Mouse (Mus musculus) left cerebral cortex, postnatal 36 days (tissue): ENCODE results near the gene Cideb. TPM values are rescaled to one million over a fixed set of nuclear protein-coding genes. Genes with fewer than 3 reads are reported as not detected.

ENCODE experiments used
- DNase-seq, 2 experiments: peaks; one replicate each; pipeline ENCODE4 v3.0.0; 2021 to 2022; ENCODE audit warnings: low spot score in 2 of 2, mixed read lengths in 1 of 2
- intact Hi-C: fragments of 180-260 bp; cut with DNase I; formaldehyde crosslinking; loops from one replicate; pipeline ENCODE4 v1.15.1; 2025
- total RNA-seq, 2 experiments: library from RNA; stranded (reverse); gene quantifications; 2 replicates each; pipeline ENCODE4 v1.2.3; 2021

Gene Cideb
- total RNA-seq, 2 experiments from 2014 or later, result 2.5 to 3.0 TPM

DNA sequence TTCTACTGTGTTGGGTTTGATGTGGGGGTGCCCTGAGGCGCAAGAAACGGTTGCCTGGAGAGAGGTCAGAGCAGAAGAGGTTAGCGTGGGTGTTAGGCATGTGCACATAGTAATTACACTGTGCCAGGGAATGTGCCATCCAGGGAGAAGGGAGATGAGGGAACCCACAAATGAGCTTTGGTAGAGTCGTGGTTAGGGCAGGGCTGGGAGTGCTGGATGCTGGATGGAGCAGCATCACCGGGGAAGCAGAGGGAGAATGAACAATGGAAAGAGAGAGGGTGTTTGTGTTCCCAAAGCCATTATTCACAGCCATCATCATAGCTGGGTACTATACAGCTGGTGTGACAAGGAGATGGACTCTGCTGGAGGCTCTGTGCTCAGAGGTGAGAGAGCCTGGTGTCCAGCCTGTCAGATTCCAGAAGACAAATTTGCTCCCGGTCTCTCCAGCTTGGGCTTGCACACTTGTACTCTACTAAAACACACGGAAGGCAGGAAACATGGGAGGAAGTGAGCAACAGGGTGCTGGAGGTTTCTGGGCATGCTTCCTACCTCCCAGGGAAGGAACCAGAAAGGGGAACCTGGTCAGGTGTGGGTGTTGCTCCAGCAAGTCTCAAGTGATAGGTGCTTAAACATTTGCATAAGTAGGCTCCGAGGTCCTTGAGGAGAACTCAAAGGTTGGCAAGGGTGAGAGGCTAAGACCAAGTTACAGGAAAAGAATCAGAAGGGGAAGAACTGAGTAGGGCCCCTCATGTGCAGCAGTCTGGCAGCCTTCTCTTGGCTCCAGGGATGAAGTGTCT is 30.2 kb downstream of the Cideb start:
- intact Hi-C loops, result no loop called here
- DNase-seq, result no peak

DNA sequence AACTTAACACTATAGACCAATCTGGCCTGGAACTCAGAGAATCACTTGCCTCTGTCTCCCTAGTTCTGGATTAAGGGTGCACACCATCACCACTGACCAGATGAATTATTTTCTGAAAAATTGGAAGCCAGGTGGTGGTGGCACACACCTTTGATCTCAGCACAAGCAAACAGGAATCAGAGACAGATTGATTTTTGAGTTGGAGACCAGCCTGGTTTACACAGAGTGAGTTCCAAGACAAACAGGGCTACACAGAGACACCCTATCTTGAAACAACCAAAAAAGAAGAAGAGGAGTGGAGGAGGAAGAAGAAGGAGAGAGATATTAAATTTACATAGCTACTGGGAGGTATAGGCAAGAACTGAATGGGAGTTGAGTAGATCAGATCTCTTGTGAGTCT is 32.0 kb downstream of the Cideb start:
- intact Hi-C loops, result no loop called here
- DNase-seq, result no peak

DNA sequence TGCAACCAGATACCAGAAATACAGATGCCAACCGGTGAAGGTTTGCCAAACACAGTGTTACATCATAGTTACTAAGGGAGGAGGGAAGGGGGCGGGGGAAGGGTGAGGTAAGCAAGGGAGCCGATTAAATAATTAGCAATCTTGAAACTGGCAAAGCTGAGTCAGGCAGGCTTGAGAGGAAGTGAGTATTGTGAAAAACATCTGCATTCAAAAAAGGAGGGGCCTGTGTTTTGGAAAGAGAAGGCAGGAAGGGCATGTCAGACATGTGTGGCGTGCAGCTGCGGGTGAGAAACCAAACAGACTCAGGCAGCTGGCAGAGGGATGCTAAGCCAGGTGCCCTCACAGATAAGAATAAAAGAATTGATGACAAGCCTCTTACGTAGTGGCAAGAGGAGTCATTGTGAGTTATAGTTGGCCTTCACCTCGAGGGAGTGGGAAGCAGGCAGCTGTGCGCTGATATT is 33.8 kb downstream of the Cideb start:
- intact Hi-C loops, result no loop called here

DNA sequence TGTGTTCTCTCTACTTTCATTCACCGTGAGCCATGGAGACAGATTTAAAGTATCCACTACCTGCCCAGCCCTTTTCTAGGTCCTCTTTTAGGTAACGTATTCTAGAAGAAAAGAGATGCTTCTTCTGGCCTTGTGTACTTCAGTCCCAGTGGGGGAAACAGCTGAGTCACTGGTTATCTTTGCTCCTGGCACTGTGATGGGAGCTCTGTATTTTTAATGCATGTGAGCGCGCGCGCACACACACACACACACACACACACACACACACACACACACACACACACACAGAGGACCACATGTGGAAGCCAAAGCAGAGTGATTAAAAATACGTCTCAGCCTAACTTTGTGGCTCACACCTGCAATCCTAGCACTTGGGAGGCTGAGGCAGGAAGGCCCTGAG is 34.8 kb downstream of the Cideb start:
- no peak for DNase-seq
- intact Hi-C loops, result loop anchor here (2.0 kb wide), 1 partner anchor 41 kb away; no protein-coding TSS in a partner anchor

More for the DNA sequence above, 33.8 kb downstream of the Cideb start:
- DNase-seq, result no peak

DNA sequence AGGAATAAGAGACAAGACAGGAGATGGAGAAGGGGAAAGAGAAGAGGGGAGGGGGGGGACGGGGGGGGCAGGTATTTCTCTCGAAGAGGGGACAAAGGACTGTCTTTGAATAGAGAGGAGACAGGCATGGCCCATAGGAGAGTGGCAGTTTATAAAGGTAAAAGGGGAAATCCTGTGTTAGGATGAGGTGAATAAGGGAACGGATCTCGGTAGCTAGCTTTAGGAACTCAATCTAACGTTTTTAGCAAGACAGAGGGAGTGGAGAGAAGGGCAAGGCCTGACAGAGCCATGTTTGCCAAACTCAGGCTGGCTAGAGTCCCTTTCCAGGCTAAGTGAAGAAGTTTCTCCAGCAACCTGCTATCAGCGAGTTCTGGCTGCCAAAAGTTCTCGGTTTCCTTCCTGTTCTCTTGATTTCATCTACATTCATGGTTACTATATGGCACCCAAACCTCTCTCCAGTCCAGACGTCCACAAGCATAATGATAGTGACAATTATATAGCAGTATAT is 35.8 kb downstream of the Cideb start:
- DNase-seq, result no peak
- intact Hi-C loops, result loop anchor here (2.0 kb wide), 1 partner anchor 40 kb away; no protein-coding TSS in a partner anchor

DNA sequence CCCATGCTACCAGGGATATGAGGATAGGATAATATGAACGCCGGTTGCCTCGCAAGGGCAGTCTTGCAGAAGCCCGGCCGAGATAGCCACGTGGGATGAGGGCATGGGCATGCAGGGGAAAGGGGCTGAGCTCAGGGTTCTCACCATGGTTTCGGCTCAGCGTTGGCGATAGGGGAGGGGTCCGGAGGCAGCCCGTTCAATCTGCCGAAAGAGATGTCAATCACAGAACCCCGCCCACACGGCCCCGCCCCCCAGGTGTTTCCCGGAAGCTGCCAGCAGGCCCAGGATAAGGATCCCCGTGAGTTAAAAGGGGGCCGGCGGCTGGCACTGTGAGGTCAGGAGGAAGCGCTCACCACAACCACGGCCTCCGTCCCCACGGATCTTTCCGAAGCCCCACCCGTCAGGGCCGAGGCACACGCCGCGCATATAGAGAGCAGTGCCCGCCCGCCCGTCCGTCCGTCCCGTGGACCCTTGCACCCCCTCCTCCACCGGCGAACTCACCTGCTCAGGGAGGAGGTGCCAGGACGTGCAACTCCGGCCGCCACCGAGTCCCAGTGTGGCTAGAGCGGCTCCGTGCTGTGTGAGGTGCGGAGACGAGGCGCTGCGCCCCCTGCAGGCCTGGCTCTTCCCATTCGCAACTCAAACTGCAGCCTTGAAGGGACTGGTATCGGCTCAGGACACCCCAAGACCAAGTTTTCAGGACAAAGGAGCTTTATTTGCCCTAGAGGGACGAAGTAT is 36.4 kb downstream of the Cideb start, which contains the start of gene Rabggta:
Gene Rabggta (minus strand): TSS at position 564 of the 738 bp plus-strand sequence.
- intact Hi-C loops, result loop anchor here (2.0 kb wide), 1 partner anchor 39 kb away; no protein-coding TSS in a partner anchor
- peak; percentile 88 to 92 for DNase-seq

DNA sequence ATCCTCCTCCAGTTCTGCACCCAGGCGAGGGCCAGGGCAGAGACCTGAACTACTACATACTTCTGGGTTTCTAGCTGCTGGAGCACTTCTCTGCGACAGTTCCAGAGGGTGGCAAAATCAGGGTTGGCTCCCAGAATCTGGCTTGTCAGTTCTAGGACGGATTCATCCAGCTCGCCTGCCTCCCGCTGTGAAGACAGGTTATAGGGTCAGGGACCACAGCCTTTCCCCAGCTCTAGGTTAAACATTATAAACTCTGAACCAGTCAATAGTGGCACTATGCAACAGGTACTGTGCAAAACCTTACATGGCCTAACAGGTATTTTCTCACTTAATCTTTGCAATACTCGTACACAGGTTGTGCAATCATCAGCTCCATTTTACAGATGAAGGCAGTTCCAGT is 37.2 kb downstream of the Cideb start:
- intact Hi-C loops, result no loop called here
- DNase-seq, result no peak

DNA sequence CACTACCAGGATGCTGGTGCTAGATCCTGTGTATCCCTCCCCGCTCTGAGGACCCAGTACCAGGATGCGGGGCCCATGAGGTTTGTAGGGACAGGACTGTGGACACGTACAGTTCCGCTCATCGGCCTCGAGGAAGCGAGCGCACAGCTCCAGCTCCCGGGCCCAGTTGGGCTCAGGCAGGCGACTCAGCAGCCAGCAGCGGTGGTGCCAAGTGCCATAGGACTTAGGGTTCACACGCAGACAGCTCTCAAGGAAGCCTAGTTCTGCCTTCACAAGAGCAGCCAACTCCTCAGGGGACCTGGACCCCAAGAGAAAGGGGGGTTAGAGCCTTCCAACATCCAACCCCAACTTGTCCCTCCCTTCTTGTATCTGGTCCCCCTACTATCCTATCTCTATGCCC is 37.6 kb downstream of the Cideb start:
- DNase-seq, result no peak
- intact Hi-C loops, result no loop called here

DNA sequence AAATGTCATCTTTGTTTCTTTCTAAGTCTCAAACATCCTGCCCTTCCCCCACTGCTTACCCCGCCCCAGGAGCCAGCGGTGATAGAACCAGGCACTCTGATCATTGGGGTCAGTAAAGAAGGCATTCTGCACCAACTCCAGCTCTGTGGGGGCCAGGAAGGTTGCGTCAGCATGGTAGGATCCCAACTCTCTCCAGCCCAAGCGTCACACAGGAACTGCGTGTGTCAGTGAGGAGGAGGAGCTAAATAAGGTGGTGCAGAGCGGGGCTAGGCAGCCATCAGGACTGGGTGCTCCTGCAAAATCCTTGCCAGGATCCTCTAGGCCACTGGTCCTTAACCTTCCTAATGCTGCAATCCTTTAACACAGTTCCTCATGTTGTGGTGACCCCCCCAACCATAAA is 38.5 kb downstream of the Cideb start:
- DNase-seq, result peak in 1 of 2 experiments; percentile 11
- intact Hi-C loops, result no loop called here

DNA sequence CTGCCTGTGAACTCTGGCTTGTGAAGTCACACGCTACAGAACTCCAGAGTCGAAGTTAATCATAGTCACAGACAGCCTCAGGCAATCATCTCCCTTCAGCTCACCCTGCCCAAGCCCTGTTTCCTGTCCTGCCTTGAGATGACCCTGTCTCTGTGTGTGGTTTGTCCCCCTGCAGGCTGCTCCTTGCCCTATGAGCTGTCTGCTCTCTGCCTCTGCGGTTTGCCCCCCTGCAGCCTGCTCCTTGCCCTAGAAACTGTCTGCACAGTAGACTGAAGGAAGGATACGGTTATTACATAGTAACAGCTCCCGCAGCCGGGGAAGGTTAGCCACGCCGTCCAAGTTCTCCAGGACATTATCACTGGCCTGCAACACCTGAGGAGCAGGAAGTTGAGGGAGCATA is 41.4 kb downstream of the Cideb start:
- no peak for DNase-seq
- intact Hi-C loops, result no loop called here

DNA sequence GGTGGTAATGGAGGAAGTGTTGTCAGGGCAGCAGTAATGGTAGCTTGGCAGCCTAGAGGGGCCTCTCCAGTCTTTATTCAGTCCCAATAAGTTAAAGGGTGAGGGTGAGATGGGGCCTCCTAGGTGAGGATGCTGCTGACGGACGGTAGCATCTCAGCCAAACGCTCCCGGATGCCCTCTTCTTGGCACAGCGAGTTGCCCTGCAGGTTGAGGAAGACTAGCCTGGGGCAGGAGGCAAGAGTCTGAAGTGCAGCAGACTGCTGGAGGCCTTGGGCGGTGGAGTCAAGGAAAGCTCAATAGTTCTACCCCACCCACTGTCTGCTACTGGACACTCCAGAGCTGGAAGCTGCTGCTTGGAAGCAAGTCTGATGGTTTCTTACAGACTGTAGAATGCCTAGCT is 42.0 kb downstream of the Cideb start:
- intact Hi-C loops, result no loop called here
- DNase-seq, result no peak

DNA sequence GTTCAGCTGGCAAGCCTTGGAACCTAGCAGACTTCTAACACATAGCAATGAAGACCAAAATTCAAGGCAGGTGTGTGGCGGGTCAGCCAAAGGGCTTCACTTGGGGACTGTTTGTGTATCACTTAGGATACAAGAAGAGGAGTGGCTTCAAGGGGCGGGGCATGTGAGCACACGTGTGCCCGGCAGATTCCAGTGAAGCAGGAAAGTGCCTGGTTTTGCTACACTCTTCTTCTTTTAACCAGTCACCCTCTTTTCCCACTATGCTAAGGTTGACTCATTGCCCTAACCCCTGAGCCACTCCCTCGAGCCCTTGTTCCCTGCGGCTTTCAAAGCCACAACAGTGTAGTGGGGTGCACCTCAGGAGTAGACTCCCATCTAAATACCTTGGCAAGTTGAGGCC is 43.4 kb downstream of the Cideb start:
- intact Hi-C loops, result no loop called here
- no peak for DNase-seq

DNA sequence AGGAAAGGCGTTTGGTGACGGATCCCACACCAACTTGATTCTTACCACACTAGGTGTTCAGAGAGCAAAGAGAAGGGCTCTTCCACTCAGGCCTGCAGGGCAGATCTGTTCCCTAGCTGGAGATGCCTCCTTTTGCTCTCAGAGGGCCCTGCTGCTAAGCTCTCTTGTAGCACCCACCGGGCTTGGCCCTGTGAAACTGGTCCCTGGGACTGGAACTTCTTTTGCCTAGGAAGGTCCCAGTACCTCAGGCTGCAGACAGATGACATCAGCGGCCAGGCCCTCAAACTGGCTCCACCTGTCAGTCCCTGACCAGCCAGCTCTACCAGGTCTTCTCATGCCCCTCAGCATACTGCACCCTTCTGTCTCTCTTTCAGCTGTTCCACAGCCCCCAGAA is 44.5 kb downstream of the Cideb start, which contains the start of gene Tgm1:
Gene Tgm1 (minus strand): TSS at position 198 of the 394 bp plus-strand sequence.
- DNase-seq, result no peak

DNA sequence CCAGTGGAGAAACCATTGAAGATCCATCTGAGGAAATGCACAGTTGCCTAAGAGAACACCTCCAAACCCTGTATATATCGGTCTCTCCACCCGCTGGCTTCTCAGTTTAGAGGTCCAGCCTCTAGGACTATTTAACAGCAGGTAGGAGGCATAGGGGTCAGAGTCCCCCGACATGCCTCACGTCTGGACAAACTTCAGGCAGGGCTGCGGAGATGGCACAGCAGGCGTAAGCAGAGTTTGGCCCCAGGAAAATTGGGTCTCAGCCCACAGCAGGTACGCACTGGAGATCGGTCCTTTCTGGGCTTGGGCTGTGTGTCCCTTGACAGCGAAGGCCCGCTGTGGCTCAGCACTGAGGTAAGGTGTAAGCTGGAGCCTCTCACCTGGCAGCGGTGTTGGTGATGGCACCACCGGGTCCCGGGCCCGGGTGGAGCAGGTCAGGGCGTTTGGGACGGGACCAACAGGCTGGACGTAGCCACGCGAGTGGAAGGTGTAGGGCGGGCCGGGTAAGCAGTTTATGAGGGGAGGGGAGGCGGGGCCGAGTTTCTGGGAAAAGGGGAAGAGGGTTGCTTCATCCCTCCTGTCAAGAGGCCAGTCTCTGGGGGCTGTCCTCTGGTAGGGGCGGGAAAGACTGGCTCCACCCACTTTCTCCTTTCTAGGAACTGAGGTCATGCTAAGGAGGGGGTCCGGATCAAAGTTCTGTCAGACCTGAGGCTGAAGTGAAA is 45.1 kb downstream of the Cideb start:
- intact Hi-C loops, result no loop called here
- DNase-seq, result no peak

More for the DNA sequence above, 44.5 kb downstream of the Cideb start, which contains the start of gene Tgm1:
- intact Hi-C loops, result no loop called here

DNA sequence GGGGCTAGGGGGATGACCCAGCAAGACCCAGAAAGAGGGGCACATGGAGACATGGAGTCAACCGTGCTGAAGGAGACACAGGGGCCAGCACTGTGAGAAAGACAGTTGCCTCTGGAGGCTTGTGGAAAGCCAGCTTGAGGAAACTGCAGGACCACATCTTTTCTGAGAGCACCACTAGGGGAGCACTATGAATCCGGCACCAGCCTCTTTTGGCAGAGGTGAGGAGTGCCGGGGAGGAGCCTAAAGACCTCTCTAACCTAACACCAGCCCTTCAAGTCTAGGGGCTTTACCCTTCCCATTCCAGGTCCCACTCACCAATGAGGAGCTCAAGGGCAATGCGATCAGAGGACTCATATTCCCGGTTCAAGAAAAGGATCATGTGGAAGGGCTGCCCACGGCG is 46.5 kb downstream of the Cideb start:
- intact Hi-C loops, result no loop called here
- DNase-seq, result no peak

DNA sequence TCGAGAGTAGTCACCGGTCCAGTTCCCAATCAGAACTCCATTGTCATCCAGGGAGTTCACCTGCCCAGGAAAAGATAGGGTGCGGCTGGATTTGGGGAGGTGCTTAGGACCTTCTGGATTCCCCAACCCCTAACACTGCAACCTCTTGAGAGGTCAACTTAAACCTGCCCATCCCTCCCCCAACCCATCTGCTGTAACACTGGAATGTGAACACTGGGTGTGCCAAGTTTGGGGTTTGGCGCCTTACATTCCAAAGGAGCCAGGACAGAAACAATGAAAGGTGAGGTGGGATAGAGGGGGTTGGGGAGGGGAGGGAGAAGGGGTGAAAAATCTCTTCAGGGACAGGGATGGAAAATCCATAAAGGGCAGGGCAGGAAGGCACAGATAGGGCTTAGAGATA is 48.7 kb downstream of the Cideb start:
- no peak for DNase-seq
- intact Hi-C loops, result no loop called here

DNA sequence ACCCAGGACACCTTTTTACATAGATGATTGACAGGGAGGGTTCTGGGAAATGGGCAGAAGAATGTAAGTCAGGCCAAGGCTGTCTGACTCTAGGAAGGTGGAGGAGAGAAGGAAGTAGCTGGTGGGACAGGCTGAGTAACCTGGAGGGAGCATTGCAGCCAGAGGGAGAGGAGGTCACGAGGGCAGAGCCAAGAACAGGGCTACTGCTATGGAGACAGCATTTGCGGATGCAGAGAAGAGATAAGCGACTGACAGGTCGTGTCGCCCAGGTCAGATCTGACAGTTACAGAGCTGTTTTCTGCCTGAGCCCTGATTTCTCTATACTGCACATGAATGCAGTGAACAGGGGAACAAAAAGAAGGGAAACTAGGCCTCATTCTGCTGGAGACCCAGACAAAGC is 50.9 kb downstream of the Cideb start:
- intact Hi-C loops, result no loop called here
- DNase-seq, result no peak

DNA sequence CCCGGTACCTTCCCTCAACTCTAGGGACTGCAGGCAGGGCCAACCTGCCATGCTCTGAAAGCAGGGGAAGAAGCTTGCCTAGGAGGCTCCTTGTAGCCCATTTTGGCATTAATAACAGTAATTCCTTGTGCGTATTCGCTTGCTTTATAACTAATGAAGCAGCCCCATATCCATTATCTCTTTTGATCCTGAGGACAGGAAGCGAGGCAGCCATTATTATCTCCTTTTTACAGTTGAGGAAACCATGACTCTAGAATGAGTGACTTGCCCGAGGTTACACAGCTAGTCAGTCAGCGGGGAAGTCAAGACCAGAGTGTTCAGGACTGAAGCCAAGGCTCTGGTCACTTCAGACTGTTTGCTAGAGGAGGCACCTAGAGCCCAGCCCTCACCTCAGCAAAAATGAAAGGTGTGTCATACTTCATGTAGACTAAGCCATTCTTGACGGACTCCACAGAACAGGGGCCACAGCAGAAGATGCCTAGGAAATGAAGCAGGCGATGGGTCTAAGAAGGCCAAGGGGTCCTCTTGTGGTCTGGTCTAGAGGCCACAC is 52.1 kb downstream of the Cideb start:
- intact Hi-C loops, result no loop called here

More for the DNA sequence above, 52.1 kb downstream of the Cideb start:
- DNase-seq, result no peak
